Mouse (Mus musculus): ENCODE measurements around the gene Cyp2b10. TPM values are rescaled to one million over a fixed set of nuclear protein-coding genes. Genes with fewer than 3 reads are reported as not detected.
"Not testable (repeated sequence)": the region's sequence is repeated elsewhere in the genome, so short reads cannot be mapped to it uniquely, and the experiment has no call there.

Gene Cyp2b10
- polyA plus RNA-seq, 1 experiment from 2014 or later: not detected

DNA sequence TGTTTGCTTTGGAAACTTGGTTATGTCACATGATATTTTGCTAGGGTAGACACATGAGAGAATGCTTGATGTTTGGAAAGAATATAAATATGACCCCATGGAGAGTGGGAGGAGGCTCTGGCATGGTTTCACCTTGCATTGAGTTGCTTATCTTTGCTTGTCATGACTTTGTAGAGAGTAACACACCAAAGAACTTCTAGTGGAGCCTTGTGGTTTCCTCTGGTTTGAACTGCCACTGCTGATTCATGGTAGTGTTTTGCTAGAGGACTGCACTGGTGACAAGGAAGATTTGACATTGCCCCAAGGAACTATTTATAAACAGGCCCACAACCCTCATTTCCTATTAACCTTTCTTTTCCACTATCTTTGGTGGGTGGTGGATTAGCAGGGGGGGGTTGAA is 24.8 kb upstream of the Cyp2b10 start:
- Histone ChIP-seq H3K9ac (ENCODE audit: low read depth, low read length) (no peak overlapping the region), H3K27ac (ENCODE audit: low read depth, low read length) (no peak overlapping the region), H3K27me3 (replicated peaks; ENCODE audit: control insufficient read depth, insufficient read depth, low read length) (no peaks in the 10 kb centered on the region), H3K4me3 (ENCODE audit: low read length) (no peak overlapping the region), H3K36me3 (ENCODE audit: control insufficient read depth, insufficient read depth, low read length) (no peaks in the 10 kb centered on the region), H3K4me1 (ENCODE audit: control insufficient read depth, insufficient read depth, low read depth, low read length) (no peaks in the 10 kb centered on the region), H3K4me2 (ENCODE audit: low read length) (no peak overlapping the region), H3K9me3 (ENCODE audit: control insufficient read depth, low read length) (0 out of 2 replicates have a peak, but pooled peaks cover 3% of the 10 kb centered on the region)
- no peak for ATAC-seq

DNA sequence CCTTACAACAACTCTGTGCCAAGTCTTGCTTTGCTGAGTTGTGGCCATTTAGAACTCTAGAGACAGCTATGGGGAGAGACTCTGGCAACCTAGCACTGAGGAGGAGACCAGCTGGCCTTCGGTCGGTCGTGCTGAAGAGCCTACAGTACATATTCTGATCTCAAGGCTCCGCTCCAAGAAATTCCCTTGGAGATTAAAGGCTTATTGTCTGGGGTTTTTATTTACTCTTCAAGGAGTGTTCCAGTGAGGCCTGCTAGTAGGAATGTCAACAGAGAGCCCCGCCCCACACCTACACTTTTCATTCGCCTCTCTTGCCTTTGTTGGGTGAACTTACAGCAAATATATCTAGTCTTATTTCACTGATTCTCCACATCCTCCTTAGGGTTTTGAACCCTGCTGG is 18.7 kb upstream of the Cyp2b10 start:
- H3K4me2 ChIP-seq (ENCODE audit: low read length): no peak overlapping the region
- H3K4me1 ChIP-seq (ENCODE audit: control insufficient read depth, insufficient read depth, low read depth, low read length): no peaks in the 10 kb centered on the region
- no peak for ATAC-seq
- 50% methylated on average over 6 of the region's 6 CpGs for WGBS
- H3K36me3 ChIP-seq (ENCODE audit: control insufficient read depth, insufficient read depth, low read length): no peaks in the 10 kb centered on the region
- no peaks in the 10 kb centered on the region for H3K9me3 ChIP-seq (ENCODE audit: control insufficient read depth, low read length)
- H3K9ac ChIP-seq (ENCODE audit: low read depth, low read length): no peak overlapping the region
- no peak overlapping the region for H3K27ac ChIP-seq (ENCODE audit: low read depth, low read length)
- H3K27me3 ChIP-seq (replicated peaks; ENCODE audit: control insufficient read depth, insufficient read depth, low read length): no peaks in the 10 kb centered on the region; the same call in 1 of the 2 replicates
- no peak overlapping the region for H3K4me3 ChIP-seq (ENCODE audit: low read length)

DNA sequence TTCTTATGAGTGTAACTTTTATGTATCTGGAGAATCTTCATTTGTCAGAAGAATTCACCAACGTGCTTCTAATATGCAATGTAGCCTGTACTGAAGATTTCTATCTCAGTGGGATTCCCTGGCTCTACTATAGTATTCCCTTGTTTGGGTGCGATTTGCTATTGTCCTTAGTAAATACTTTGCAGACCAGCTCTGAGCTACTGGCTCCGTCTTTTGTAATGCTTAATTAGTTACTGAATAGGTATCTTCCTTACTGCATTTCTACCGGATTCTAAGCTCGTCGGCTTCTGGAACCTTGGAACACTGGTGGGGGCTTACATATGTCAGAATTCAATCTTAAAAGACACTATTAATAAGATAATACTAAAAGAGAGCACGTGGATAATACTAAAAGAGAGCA is 16.7 kb upstream of the Cyp2b10 start:
- not testable (repeated sequence) for H3K4me1 ChIP-seq (ENCODE audit: control insufficient read depth, insufficient read depth, low read depth, low read length); H3K9me3 ChIP-seq (ENCODE audit: control insufficient read depth, low read length); H3K27ac ChIP-seq (ENCODE audit: low read depth, low read length); H3K36me3 ChIP-seq (ENCODE audit: control insufficient read depth, insufficient read depth, low read length); H3K9ac ChIP-seq (ENCODE audit: low read depth, low read length); ATAC-seq; H3K27me3 ChIP-seq (replicated peaks; ENCODE audit: control insufficient read depth, insufficient read depth, low read length); H3K4me3 ChIP-seq (ENCODE audit: low read length); H3K4me2 ChIP-seq (ENCODE audit: low read length)
- WGBS: 4% methylated on average over 7 of the region's 7 CpGs

DNA sequence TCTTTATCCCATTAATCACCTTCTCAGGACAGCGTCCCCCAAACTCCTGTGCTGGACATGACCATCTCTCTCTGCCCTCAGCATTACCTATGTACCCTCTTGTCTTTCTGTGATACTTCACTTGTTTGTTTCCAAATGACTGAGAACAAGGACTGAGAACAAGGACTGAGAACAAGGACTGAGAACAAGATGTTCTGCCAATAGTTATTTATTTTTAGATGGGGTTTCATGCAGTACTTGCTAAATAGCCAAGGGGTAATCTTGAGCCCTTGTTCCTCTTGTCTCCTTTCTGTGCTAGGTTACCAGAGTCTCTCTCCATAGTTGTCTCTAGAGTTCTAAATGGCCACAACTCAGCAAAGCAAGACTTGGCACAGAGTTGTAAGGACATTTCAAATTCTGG is 13.1 kb upstream of the Cyp2b10 start:
- no peak overlapping the region for H3K27ac ChIP-seq (ENCODE audit: low read depth, low read length)
- no peak overlapping the region for H3K9ac ChIP-seq (ENCODE audit: low read depth, low read length)
- no peak overlapping the region for H3K4me2 ChIP-seq (ENCODE audit: low read length)
- 75% methylated on average over 1 of the region's 1 CpGs for WGBS
- ATAC-seq: no peak
- no peaks in the 10 kb centered on the region for H3K9me3 ChIP-seq (ENCODE audit: control insufficient read depth, low read length)
- no peak overlapping the region for H3K4me3 ChIP-seq (ENCODE audit: low read length)
- no peaks in the 10 kb centered on the region; the same call in 1 of the 2 replicates for H3K27me3 ChIP-seq (replicated peaks; ENCODE audit: control insufficient read depth, insufficient read depth, low read length)
- H3K36me3 ChIP-seq (ENCODE audit: control insufficient read depth, insufficient read depth, low read length): no peaks in the 10 kb centered on the region
- no peaks in the 10 kb centered on the region for H3K4me1 ChIP-seq (ENCODE audit: control insufficient read depth, insufficient read depth, low read depth, low read length)

DNA sequence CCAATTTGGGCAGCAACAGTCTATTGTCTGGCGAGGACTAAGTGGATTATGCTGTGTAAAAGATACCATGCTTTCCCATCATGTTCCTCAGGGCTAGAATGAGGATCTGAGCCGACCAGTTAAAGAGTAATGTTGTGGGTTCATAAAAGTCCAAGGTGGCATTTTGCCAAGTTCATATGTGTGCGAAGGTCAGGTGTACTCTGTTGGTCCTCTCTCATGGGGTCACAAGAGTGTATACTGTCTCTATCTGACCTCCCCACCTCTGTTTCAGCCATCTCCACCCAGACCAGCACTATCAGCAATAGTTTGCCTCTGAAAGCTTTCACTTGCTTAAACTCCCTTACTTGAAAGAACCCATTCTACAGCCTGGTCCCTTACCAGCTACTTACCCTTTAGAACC is 9.7 kb upstream of the Cyp2b10 start:
- no peaks in the 10 kb centered on the region for H3K27me3 ChIP-seq (replicated peaks; ENCODE audit: control insufficient read depth, insufficient read depth, low read length)
- ATAC-seq: no peak
- no peak overlapping the region for H3K4me2 ChIP-seq (ENCODE audit: low read length)
- no peak overlapping the region for H3K4me3 ChIP-seq (ENCODE audit: low read length)
- H3K36me3 ChIP-seq (ENCODE audit: control insufficient read depth, insufficient read depth, low read length): no peaks in the 10 kb centered on the region
- no peak overlapping the region for H3K9ac ChIP-seq (ENCODE audit: low read depth, low read length)
- H3K4me1 ChIP-seq (ENCODE audit: control insufficient read depth, insufficient read depth, low read depth, low read length): no peaks in the 10 kb centered on the region
- 74% methylated on average over 3 of the region's 3 CpGs for WGBS
- H3K9me3 ChIP-seq (ENCODE audit: control insufficient read depth, low read length): no peaks in the 10 kb centered on the region
- no peak overlapping the region for H3K27ac ChIP-seq (ENCODE audit: low read depth, low read length)

DNA sequence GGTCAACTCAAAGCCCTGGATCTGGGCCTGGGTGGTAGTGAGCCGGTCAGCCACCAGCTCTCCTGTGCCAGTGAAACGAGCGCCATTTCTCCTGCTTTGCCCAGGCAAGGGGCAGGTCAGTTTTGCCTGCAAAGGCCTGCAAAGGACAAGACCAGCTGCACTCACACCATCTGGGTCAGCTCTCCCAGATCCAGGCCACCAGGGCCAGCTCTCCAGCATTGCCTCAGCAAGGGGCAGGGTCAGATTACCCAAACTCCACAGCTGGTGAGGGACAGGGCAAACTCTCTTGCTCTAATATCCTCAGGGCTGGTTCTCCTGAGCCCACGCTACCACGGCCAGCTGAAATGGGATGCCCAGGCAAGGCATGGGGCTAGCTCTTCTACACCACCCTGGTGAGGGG is 4.3 kb upstream of the Cyp2b10 start:
- H3K27me3 ChIP-seq (replicated peaks; ENCODE audit: control insufficient read depth, insufficient read depth, low read length): no peaks in the 10 kb centered on the region
- H3K4me1 ChIP-seq (ENCODE audit: control insufficient read depth, insufficient read depth, low read depth, low read length): no peaks in the 10 kb centered on the region
- no peak overlapping the region for H3K9ac ChIP-seq (ENCODE audit: low read depth, low read length)
- no peaks in the 10 kb centered on the region for H3K36me3 ChIP-seq (ENCODE audit: control insufficient read depth, insufficient read depth, low read length)
- no peak overlapping the region for H3K27ac ChIP-seq (ENCODE audit: low read depth, low read length)
- ATAC-seq: no peak
- H3K9me3 ChIP-seq (ENCODE audit: control insufficient read depth, low read length): no peaks in the 10 kb centered on the region
- no peak overlapping the region for H3K4me2 ChIP-seq (ENCODE audit: low read length)
- 96% methylated on average over 5 of the region's 5 CpGs for WGBS
- no peak overlapping the region for H3K4me3 ChIP-seq (ENCODE audit: low read length)

DNA sequence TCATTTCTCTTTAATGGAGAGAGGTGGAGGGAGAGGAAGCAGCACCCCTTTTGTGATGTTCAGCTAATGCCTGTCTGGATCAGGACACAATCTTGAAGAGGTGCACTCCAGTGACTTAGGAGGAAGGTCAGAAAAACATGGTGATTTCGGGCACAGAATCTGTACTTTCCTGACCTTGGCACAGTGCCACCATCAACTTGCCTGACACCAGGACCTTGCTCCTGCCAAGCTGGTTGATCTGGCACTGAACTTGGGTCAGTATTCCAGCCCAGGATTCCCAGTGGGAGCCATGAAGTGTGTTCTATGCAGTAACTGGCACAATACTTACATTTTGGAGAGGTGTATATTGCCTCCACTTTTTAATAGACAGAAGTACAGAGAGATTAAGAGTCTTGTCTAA is 2.3 kb upstream of the Cyp2b10 start:
- Histone ChIP-seq H3K4me2 (ENCODE audit: low read length) (no peak overlapping the region), H3K27ac (ENCODE audit: low read depth, low read length) (no peak overlapping the region), H3K36me3 (ENCODE audit: control insufficient read depth, insufficient read depth, low read length) (no peaks in the 10 kb centered on the region), H3K27me3 (replicated peaks; ENCODE audit: control insufficient read depth, insufficient read depth, low read length) (no peaks in the 10 kb centered on the region), H3K9ac (ENCODE audit: low read depth, low read length) (no peak overlapping the region), H3K9me3 (ENCODE audit: control insufficient read depth, low read length) (no peaks in the 10 kb centered on the region), H3K4me3 (ENCODE audit: low read length) (no peak overlapping the region), H3K4me1 (ENCODE audit: control insufficient read depth, insufficient read depth, low read depth, low read length) (no peaks in the 10 kb centered on the region)
- WGBS: 71% methylated on average over 1 of the region's 1 CpGs
- ATAC-seq: no peak

DNA sequence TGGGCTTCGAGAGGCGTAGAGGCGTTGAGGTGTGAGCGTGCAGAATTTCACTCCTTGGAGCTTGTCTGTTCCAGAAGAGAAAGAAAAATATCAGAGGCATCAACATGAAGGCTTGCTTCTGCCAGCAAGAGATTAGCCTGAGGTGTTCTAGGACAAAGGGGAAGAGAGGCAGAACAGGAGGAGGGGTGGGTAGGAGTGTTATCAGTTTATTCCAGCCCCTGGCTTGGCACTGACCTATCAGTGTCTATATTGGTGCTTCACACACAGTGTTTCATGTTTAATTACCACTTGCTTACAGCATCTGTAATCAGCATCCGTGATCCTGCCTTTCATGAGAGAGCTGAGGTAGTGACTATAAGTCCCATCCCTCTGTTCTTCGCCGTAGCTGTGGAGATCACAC is 644 bp downstream of the Cyp2b10 start:
- Histone ChIP-seq H3K4me2 (ENCODE audit: low read length) (no peak overlapping the region), H3K4me3 (ENCODE audit: low read length) (no peak overlapping the region)
- WGBS: 94% methylated on average over 7 of the region's 7 CpGs

DNA sequence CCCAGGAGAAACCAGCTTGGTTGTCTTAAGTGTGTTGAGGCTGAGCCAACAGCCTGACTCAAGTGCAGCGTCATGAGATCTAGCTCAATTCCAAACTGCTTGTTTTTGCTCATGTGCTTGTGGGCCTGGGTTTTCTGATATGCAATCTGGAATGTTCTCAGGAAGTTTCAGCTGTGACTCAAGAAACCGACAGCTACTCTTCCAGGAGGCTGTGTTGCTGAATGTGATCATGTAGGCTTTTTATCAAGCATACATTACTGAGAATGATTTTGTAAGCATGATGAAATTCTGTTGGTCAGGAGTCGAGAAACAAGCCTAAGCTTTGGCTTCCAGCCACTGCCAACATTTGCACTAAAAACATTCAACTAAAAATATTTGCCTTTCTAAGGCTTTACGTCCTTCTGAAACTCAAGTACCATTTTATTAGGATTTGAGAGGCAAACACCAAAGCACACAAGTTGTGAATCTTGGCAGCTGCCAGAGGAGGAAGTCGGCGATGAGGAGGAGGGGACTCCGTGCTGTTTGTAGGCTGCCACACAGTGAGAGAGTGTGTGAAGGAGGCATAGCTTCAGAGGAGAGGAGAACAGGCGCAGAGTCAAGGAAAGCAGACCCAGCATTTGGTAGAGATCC is 4.8 kb downstream of the Cyp2b10 start:
- no peaks in the 10 kb centered on the region for H3K4me1 ChIP-seq (ENCODE audit: control insufficient read depth, insufficient read depth, low read depth, low read length)
- H3K27me3 ChIP-seq (replicated peaks; ENCODE audit: control insufficient read depth, insufficient read depth, low read length): no peaks in the 10 kb centered on the region
- no peak for ATAC-seq
- H3K4me2 ChIP-seq (ENCODE audit: low read length): no peak overlapping the region
- WGBS: 65% methylated on average over 8 of the region's 8 CpGs
- no peak overlapping the region for H3K27ac ChIP-seq (ENCODE audit: low read depth, low read length)
- 0 out of 2 replicates have a peak, but pooled peaks cover 3% of the 10 kb centered on the region for H3K9me3 ChIP-seq (ENCODE audit: control insufficient read depth, low read length)
- H3K4me3 ChIP-seq (ENCODE audit: low read length): no peak overlapping the region
- H3K36me3 ChIP-seq (ENCODE audit: control insufficient read depth, insufficient read depth, low read length): no peaks in the 10 kb centered on the region
- H3K9ac ChIP-seq (ENCODE audit: low read depth, low read length): no peak overlapping the region

More for the DNA sequence above, 644 bp downstream of the Cyp2b10 start:
- no peak for ATAC-seq
- H3K4me1 ChIP-seq (ENCODE audit: control insufficient read depth, insufficient read depth, low read depth, low read length): no peaks in the 10 kb centered on the region
- no peak overlapping the region for H3K9ac ChIP-seq (ENCODE audit: low read depth, low read length)
- H3K9me3 ChIP-seq (ENCODE audit: control insufficient read depth, low read length): no peaks in the 10 kb centered on the region
- no peak overlapping the region for H3K27ac ChIP-seq (ENCODE audit: low read depth, low read length)
- H3K27me3 ChIP-seq (replicated peaks; ENCODE audit: control insufficient read depth, insufficient read depth, low read length): no peaks in the 10 kb centered on the region
- H3K36me3 ChIP-seq (ENCODE audit: control insufficient read depth, insufficient read depth, low read length): no peaks in the 10 kb centered on the region

DNA sequence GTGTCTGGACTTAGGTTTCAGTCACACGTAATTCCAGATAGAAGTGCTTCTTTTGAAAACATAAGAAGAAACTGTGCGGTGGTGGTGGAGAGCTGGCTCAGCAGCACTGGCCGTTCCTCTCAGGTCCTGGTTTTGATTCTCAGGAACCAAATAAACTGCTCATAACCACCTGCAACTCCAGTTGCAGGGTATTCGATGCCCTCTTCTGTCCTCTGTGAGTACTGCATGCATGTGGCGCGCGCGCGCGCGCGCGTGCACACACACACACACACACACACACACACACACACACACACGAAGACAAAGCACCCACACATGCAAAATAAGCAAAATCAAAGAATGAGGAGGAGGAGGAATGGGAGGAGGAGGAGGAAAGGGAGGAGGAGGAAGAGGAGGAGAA is 5.7 kb downstream of the Cyp2b10 start:
- H3K9me3 ChIP-seq (ENCODE audit: control insufficient read depth, low read length): 0 out of 2 replicates have a peak, but pooled peaks cover 3% of the 10 kb centered on the region
- no peaks in the 10 kb centered on the region for H3K27me3 ChIP-seq (replicated peaks; ENCODE audit: control insufficient read depth, insufficient read depth, low read length)
- no peak overlapping the region for H3K4me3 ChIP-seq (ENCODE audit: low read length)
- no peak overlapping the region for H3K4me2 ChIP-seq (ENCODE audit: low read length)
- no peak overlapping the region for H3K9ac ChIP-seq (ENCODE audit: low read depth, low read length)
- no peaks in the 10 kb centered on the region for H3K36me3 ChIP-seq (ENCODE audit: control insufficient read depth, insufficient read depth, low read length)
- ATAC-seq: no peak
- H3K4me1 ChIP-seq (ENCODE audit: control insufficient read depth, insufficient read depth, low read depth, low read length): no peaks in the 10 kb centered on the region
- WGBS: 48% methylated on average over 14 of the region's 14 CpGs
- H3K27ac ChIP-seq (ENCODE audit: low read depth, low read length): no peak overlapping the region

Measured in hindbrain, embryonic 16.5 days (tissue).